Mouse (Mus musculus) lung, adult 2 months (tissue): ENCODE measurements at regions not wholly inside any gene's neighbourhood (a gene's known extent, or its start where the extent isn't known, plus 50 kb on each side); places are given as distances from the start of the nearest gene placed in this dataset.

Source experiments
- CTCF ChIP-seq: fragments of 200-500 bp; IDR thresholded peaks from 2 replicates; pipeline ENCODE4 v1.5.1; 2011; ENCODE audit warnings: mild to moderate bottlenecking, low read length, control low read depth; ENCODE audit not compliant: insufficient read depth
- POLR2A ChIP-seq: fragments of 200-500 bp; IDR thresholded peaks from 2 replicates; pipeline ENCODE4 v1.6.1; 2011; ENCODE audit warnings: low read depth, mild to moderate bottlenecking, control low read depth, low read length, borderline replicate concordance; ENCODE audit errors: extremely low read depth

- TF ChIP-seq CTCF = no peak
- no peak for TF ChIP-seq POLR2A
These were observed 445.5 kb downstream of the 1810013L24Rik start for GRCm38 (mm10) chr16:9275426-9275825.
